Mouse (Mus musculus): ENCODE measurements around the gene Unc5b. TPM values are rescaled to one million over a fixed set of nuclear protein-coding genes. Genes with fewer than 3 reads are reported as not detected.

Gene Unc5b
- polyA plus RNA-seq, 1 experiment from 2014 or later, result 4.3 TPM

- H3K9me3 ChIP-seq (replicated peaks), result no peaks in the 10 kb centered on the region
- WGBS, result 25% methylated on average over 6 of the region's 6 CpGs
- H3K4me1 ChIP-seq, result peaks cover 37% of the 10 kb centered on the region
Measured at GRCm38 (mm10) chr10:60829071-60829470, 2.3 kb downstream of the Unc5b start.

DNA sequence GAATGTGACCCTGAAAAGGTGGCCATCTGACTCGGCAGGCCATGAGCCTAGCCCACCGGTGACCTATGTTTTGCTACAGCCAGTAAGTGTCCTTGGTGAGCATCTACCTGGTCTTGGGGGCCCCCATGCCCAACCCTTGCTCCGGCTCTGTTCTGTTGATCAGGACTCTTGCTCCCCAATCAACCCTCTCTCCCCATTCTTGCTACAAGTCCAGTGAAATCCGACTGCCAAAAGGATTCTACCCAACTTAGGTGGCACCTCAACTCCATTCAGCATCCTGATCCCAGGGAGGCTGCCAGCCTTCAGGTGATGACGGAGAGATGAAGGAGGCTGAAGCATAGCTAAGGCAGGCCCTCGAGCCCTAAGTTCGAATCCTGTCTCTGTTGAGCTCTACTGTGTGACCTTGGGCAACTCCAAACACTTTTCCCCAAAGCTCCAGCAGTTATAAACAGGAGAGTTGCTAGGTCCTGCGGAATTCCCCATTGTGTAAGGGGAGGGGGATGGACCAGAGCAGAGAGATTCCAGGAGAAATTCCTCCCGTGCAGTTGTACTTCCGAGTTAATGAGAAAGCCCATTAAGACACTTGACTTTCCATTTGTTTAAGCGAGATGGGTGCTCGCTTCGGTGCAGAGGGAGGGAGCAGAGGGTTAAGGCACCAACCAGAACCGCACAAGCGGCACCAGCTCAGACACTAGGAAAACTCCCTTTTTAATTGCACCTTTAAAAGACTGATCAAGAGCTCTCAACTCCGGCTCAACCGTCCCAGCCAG is 3.3 kb downstream of the Unc5b start:
- H3K9ac ChIP-seq, result no peak overlapping the region
- no peaks in the 10 kb centered on the region for H3K36me3 ChIP-seq
- H3K9me3 ChIP-seq (replicated peaks), result no peaks in the 10 kb centered on the region
- H3K27me3 ChIP-seq, result peaks cover 94% of the 10 kb centered on the region
- H3K27ac ChIP-seq, result no peak overlapping the region
- H3K4me1 ChIP-seq, result peaks cover 37% of the 10 kb centered on the region
- H3K4me2 ChIP-seq (replicated peaks), result peak overlapping the region; percentile 90; the same call in 1 of the 2 replicates
- WGBS, result 45% methylated on average over 17 of the region's 17 CpGs
- no peak overlapping the region for H3K4me3 ChIP-seq
- no peak for ATAC-seq (ENCODE audit: low FRiP score)

More at GRCm38 (mm10) chr10:60829071-60829470, 2.3 kb downstream of the Unc5b start:
- Histone ChIP-seq H3K27me3 (peaks cover 97% of the 10 kb centered on the region), H3K27ac (no peak overlapping the region), H3K36me3 (no peaks in the 10 kb centered on the region), H3K9ac (no peak overlapping the region), H3K4me3 (peak overlapping the region; percentile 58; the same call in 1 of the 2 replicates), H3K4me2 (replicated peaks) (peak overlapping the region; percentile 90)
- ATAC-seq (ENCODE audit: low FRiP score), result no peak

DNA sequence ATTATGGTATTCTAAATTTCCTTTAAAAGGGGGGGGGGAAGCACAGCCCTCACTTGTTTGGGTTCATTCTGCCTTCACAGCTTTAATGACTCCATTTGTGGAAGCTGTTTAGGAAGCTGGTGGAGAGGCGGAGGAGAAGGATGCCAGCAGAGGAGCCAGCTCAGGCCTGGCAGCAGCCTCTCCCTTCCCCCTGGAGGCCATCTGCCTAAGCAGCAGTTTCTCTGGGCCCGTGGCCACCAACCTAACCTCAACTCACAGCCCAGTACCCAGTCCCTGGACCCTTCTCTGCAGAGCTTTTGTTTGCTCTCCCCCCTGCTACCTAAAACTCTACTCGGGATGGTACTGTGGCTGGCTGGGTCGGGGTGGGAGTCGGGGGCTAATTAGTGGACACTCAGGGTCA is 4.1 kb downstream of the Unc5b start:
- Histone ChIP-seq H3K4me1 (peaks cover 38% of the 10 kb centered on the region), H3K9me3 (replicated peaks) (no peaks in the 10 kb centered on the region), H3K36me3 (no peaks in the 10 kb centered on the region), H3K27me3 (peaks cover 92% of the 10 kb centered on the region), H3K27ac (no peak overlapping the region), H3K4me3 (peak overlapping the region; percentile 35), H3K9ac (no peak overlapping the region), H3K4me2 (replicated peaks) (peak overlapping the region; percentile 67)
- no peak for ATAC-seq (ENCODE audit: low FRiP score)
- WGBS, result 23% methylated on average over 5 of the region's 5 CpGs

- peak overlapping the region; percentile 35 for H3K4me3 ChIP-seq
- no peak overlapping the region for H3K27ac ChIP-seq
- WGBS, result under 1% methylated on average over 33 of the region's 34 CpGs
- H3K36me3 ChIP-seq, result no peaks in the 10 kb centered on the region
- peaks cover 43% of the 10 kb centered on the region for H3K4me1 ChIP-seq
- H3K4me2 ChIP-seq (replicated peaks), result peak overlapping the region; percentile 67
- no peaks in the 10 kb centered on the region for H3K9me3 ChIP-seq (replicated peaks)
- H3K9ac ChIP-seq, result peak overlapping the region; percentile 45
- ATAC-seq (ENCODE audit: low FRiP score), result no peak
- peaks cover 86% of the 10 kb centered on the region for H3K27me3 ChIP-seq
Measured at GRCm38 (mm10) chr10:60826461-60827237, 4.7 kb downstream of the Unc5b start.

DNA sequence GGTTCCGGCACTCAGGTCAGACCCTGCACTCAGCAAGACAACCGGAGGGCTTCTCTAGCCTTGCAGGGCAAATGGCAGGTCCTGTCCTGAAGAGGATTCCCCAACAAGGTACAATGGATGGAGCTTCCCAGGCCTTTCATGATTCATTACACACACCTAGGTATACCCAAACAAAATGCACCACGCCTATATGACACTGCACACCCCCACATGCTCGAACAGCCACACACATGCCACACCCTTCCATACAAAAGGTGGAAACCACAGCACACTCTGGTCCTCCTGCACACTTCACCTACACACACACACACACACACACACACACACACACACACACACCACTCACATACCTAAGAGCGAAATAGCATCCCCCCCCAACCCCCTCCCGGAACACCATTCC is 5.4 kb downstream of the Unc5b start:
- H3K27me3 ChIP-seq, result peaks cover 80% of the 10 kb centered on the region
- no peak for ATAC-seq (ENCODE audit: low FRiP score)
- H3K9ac ChIP-seq, result no peak overlapping the region
- H3K4me3 ChIP-seq, result no peak overlapping the region
- H3K27ac ChIP-seq, result no peak overlapping the region
- H3K36me3 ChIP-seq, result no peaks in the 10 kb centered on the region
- 47% methylated on average over 6 of the region's 6 CpGs for WGBS
- peak overlapping the region; percentile 67; the same call in 1 of the 2 replicates for H3K4me2 ChIP-seq (replicated peaks)
- peaks cover 38% of the 10 kb centered on the region for H3K4me1 ChIP-seq
- H3K9me3 ChIP-seq (replicated peaks), result no peaks in the 10 kb centered on the region

DNA sequence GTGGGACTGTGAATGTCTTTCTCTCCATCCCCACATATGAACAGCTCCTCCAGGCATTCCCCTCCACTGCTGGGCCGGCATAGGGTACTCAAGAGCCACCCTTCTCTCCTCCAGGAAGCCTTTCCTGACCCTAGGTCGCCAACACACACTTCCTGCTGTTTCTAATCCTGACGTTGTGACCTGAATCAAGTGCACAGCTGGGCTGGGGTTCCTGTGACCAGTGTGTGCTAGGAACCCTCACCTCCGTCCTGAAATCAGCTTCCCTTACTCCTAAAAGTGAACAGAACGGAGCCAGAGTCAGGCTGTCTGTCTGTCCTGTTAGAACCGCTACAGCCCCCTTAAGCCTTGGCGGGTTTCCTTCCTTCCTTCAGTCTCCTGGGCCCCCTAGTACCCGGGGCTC is 7.6 kb downstream of the Unc5b start:
- no peaks in the 10 kb centered on the region for H3K36me3 ChIP-seq
- no peak overlapping the region for H3K4me3 ChIP-seq
- H3K4me1 ChIP-seq, result peaks cover 25% of the 10 kb centered on the region
- H3K9me3 ChIP-seq (replicated peaks), result no peaks in the 10 kb centered on the region
- ATAC-seq (ENCODE audit: low FRiP score), result no peak
- no peak overlapping the region for H3K27ac ChIP-seq
- 46% methylated on average over 8 of the region's 8 CpGs for WGBS
- H3K27me3 ChIP-seq, result peaks cover 61% of the 10 kb centered on the region
- H3K4me2 ChIP-seq (replicated peaks), result no peak overlapping the region
- no peak overlapping the region for H3K9ac ChIP-seq

GRCm38 (mm10) chr10:60822641-60823425 is 8.5 kb downstream of the Unc5b start:
- peaks cover 52% of the 10 kb centered on the region for H3K27me3 ChIP-seq
- peaks cover 25% of the 10 kb centered on the region for H3K4me1 ChIP-seq
- H3K9me3 ChIP-seq (replicated peaks), result no peaks in the 10 kb centered on the region
- WGBS, result 76% methylated on average over 17 of the region's 17 CpGs
- H3K4me3 ChIP-seq, result no peak overlapping the region
- no peak overlapping the region for H3K9ac ChIP-seq
- no peaks in the 10 kb centered on the region for H3K36me3 ChIP-seq
- ATAC-seq (ENCODE audit: low FRiP score), result no peak
- no peak overlapping the region for H3K27ac ChIP-seq
- no peak overlapping the region for H3K4me2 ChIP-seq (replicated peaks)

DNA sequence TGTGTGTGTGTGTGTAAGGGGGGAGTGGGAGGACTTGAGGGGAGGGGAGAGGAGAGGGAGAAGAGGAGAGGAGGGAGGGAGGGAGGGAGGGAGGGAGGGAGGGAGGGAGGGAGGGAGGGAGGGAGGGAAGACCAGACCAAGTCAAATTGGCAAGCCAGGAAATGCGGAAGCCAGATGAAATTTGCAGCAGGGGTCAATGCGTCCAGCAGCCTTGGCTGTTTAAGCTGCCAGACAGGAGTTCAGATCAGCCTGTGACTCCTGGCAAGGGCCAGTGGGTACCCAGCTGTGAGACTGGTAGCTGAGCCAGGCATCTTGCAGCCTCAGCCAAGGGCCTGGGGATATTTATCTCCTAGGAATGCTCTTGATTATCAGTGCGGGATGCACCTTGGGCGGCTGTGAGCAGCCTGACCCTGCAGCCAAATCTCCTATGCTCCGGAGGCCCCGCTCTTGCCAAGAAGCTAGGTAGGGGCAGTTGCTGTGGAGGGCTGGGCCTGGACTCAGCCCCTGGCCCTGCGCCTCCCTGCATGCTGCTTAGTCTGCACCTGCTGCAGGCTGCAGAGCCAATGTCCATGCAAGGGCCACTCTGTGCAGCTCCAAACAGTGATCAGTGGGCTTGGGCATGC is 9.5 kb downstream of the Unc5b start:
- Histone ChIP-seq H3K9me3 (replicated peaks) (no peaks in the 10 kb centered on the region), H3K9ac (no peak overlapping the region), H3K4me1 (peaks cover 24% of the 10 kb centered on the region), H3K27me3 (peaks cover 42% of the 10 kb centered on the region), H3K4me3 (no peak overlapping the region), H3K27ac (no peak overlapping the region), H3K4me2 (replicated peaks) (no peak overlapping the region), H3K36me3 (no peaks in the 10 kb centered on the region)
- WGBS, result 51% methylated on average over 7 of the region's 7 CpGs
- no peak for ATAC-seq (ENCODE audit: low FRiP score)

DNA sequence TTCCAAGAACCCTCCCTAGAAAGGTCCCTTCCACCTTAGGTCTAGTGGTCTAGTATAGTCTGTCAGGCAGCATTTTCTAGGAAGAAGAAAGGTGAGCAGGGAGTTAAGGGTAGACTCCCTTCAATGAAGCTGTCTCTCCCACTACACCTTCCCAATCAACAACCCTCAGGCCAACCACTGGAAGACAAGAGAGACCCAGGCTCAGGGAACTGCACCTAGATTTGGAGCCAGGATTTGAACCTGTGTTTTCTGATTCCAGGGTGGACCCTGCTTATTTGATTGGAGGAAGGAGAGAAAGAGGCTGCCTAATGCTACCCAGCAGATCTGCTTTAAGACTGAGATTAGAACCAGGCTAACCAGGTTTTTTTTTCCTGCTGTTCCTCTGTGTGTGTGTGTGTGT is 10.1 kb downstream of the Unc5b start:
- peaks cover 24% of the 10 kb centered on the region for H3K4me1 ChIP-seq
- H3K36me3 ChIP-seq, result no peaks in the 10 kb centered on the region
- peaks cover 38% of the 10 kb centered on the region for H3K27me3 ChIP-seq
- ATAC-seq (ENCODE audit: low FRiP score), result no peak
- H3K27ac ChIP-seq, result no peak overlapping the region
- no peaks in the 10 kb centered on the region for H3K9me3 ChIP-seq (replicated peaks)
- no peak overlapping the region for H3K9ac ChIP-seq
- no peak overlapping the region for H3K4me3 ChIP-seq
- H3K4me2 ChIP-seq (replicated peaks), result no peak overlapping the region

GRCm38 (mm10) chr10:60820552-60820951 is 10.8 kb downstream of the Unc5b start:
- no peak overlapping the region for H3K27ac ChIP-seq
- no peak overlapping the region for H3K9ac ChIP-seq
- WGBS, result 90% methylated on average over 11 of the region's 11 CpGs
- H3K4me1 ChIP-seq, result peaks cover 29% of the 10 kb centered on the region
- no peak overlapping the region for H3K4me3 ChIP-seq
- H3K9me3 ChIP-seq (replicated peaks), result no peaks in the 10 kb centered on the region
- no peak for ATAC-seq (ENCODE audit: low FRiP score)
- H3K27me3 ChIP-seq, result peaks cover 30% of the 10 kb centered on the region
- H3K36me3 ChIP-seq, result no peaks in the 10 kb centered on the region
- no peak overlapping the region for H3K4me2 ChIP-seq (replicated peaks)

DNA sequence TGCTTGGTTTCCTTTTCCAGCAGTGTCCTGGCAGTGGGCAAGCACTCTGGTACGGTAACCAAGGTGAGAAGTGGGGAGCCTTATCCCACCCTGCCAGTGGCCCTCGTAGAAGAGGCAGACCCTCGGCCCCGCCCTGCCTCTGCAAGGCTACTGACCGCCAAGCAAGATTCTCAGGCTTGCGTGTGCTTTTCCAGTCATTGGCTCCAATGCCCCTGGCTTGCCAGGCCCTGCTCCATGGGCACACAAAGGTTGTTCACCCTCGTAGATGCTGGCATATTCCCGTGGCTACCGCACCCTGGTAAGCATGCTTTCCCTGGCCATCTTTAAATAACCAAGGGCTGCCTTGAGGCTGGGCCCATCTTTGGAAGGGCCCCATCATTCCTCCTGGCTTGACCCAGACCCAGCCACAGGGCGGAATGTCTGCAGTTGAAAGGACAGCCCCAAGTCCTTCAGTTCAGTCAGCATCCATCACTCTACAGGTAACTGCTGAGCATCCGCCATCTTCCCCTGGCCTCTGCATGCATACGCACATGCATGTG is 11.7 kb downstream of the Unc5b start:
- Histone ChIP-seq H3K9me3 (replicated peaks) (no peaks in the 10 kb centered on the region), H3K4me1 (peaks cover 37% of the 10 kb centered on the region), H3K27ac (no peak overlapping the region), H3K4me2 (replicated peaks) (no peak overlapping the region), H3K4me3 (no peak overlapping the region), H3K27me3 (peaks cover 22% of the 10 kb centered on the region), H3K36me3 (no peaks in the 10 kb centered on the region), H3K9ac (no peak overlapping the region)
- no peak for ATAC-seq (ENCODE audit: low FRiP score)
- 89% methylated on average over 12 of the region's 12 CpGs for WGBS

Measured in hindbrain, embryonic 12.5 days (tissue).